8 mouse cellular contexts compared by ENCODE assay signal in genomic region chr1:180428101-180428712, GRCm38 (mm10). TPM values are rescaled to one million over a fixed set of nuclear protein-coding genes. Genes with fewer than 3 reads are reported as not detected.
DNase-seq lines count a peak whose midpoint lies in the region; ATAC-seq and TF ChIP-seq lines count a peak whose summit lies in the region.

No protein-coding gene starts in this region.

- 15% methylated on average over 9 of the region's 9 CpGs for WGBS in heart, embryonic 11.5 days (ENCODE audit: insufficient replicate concordance)
- WGBS in intestine, postnatal 0 days: 20% methylated on average over 9 of the region's 9 CpGs
- 17% methylated on average over 9 of the region's 9 CpGs for WGBS in lung, embryonic 16.5 days

- H3K9me3 ChIP-seq in heart, embryonic 11.5 days (replicated peaks; ENCODE audit: control insufficient read depth, low read length): no peaks in the 10 kb centered on the region
- no peaks in the 10 kb centered on the region for H3K9me3 ChIP-seq in intestine, postnatal 0 days (ENCODE audit: control insufficient read depth)
- H3K9me3 ChIP-seq in lung, embryonic 16.5 days (ENCODE audit: control insufficient read depth, low read length): no peaks in the 10 kb centered on the region

- peaks cover 10% of the 10 kb centered on the region for H3K27me3 ChIP-seq in heart, embryonic 11.5 days (ENCODE audit: control insufficient read depth, insufficient read depth, low read length)
- H3K27me3 ChIP-seq in intestine, postnatal 0 days (replicated peaks; ENCODE audit: control insufficient read depth, insufficient read depth, low read length): peaks cover under 1% of the 10 kb centered on the region; the same call in 1 of the 2 replicates
- H3K27me3 ChIP-seq in lung, embryonic 16.5 days (ENCODE audit: control insufficient read depth, insufficient read depth, low read depth, low read length): no peaks in the 10 kb centered on the region

- no peak overlapping the region for H3K4me2 ChIP-seq in heart, embryonic 11.5 days
- no peak overlapping the region for H3K4me2 ChIP-seq in intestine, postnatal 0 days (replicated peaks; ENCODE audit: low read depth)
- no peak overlapping the region for H3K4me2 ChIP-seq in lung, embryonic 16.5 days (ENCODE audit: low read depth, low read length)

- peak; percentile 96 for TF ChIP-seq CTCF in intestine, postnatal 0 days (IDR thresholded peaks at IDR 0.05; ENCODE audit: low read depth)

- no peaks in the 10 kb centered on the region for H3K36me3 ChIP-seq in heart, embryonic 11.5 days (ENCODE audit: control insufficient read depth, insufficient read depth, low read length)
- H3K36me3 ChIP-seq in intestine, postnatal 0 days (ENCODE audit: control insufficient read depth, insufficient read depth): no peaks in the 10 kb centered on the region; the same call in 1 of the 2 replicates
- no peaks in the 10 kb centered on the region for H3K36me3 ChIP-seq in lung, embryonic 16.5 days (ENCODE audit: control insufficient read depth, insufficient read depth, low read length)

- ATAC-seq in heart, embryonic 11.5 days (replicated peaks; ENCODE audit: insufficient number of reproducible peaks, low FRiP score, low TSS enrichment): no peak
- ATAC-seq in activated CD4-positive, CD25-positive, alpha-beta regulatory T cell, adult 4 months: peak; percentile 8
- no peak for ATAC-seq in intestine, postnatal 0 days
- no peak for ATAC-seq in lung, embryonic 16.5 days (ENCODE audit: low read depth)

- no peak overlapping the region for H3K27ac ChIP-seq in heart, embryonic 11.5 days (ENCODE audit: low read depth, low read length)
- H3K27ac ChIP-seq in intestine, postnatal 0 days (ENCODE audit: low read depth, low read length): no peak overlapping the region
- no peak overlapping the region for H3K27ac ChIP-seq in lung, embryonic 16.5 days (ENCODE audit: low read length)

- no peak overlapping the region for H3K4me3 ChIP-seq in heart, embryonic 11.5 days (ENCODE audit: low read depth, low read length)
- no peak overlapping the region for H3K4me3 ChIP-seq in intestine, postnatal 0 days (ENCODE audit: low read depth, low read length)
- H3K4me3 ChIP-seq in lung, embryonic 16.5 days (ENCODE audit: low read length): no peak overlapping the region

- no peak overlapping the region for H3K9ac ChIP-seq in heart, embryonic 11.5 days (ENCODE audit: low read depth, low read length)
- no peak overlapping the region for H3K9ac ChIP-seq in intestine, postnatal 0 days (ENCODE audit: low read depth, low read length)
- 0 out of 2 replicates have a peak overlapping the region, but pooled peaks have one; percentile 1 for H3K9ac ChIP-seq in lung, embryonic 16.5 days (ENCODE audit: low read length)

- DNase-seq in heart, adult 11 months: peak; percentile 96
- peak; percentile 69 for DNase-seq in A20 (ENCODE audit: low read depth, low spot score)
- peak; percentile 55 for DNase-seq in embryo, embryonic 11.5 days (ENCODE audit: low read depth, low spot score)
- peak; percentile 51 to 79 for DNase-seq in spleen, postnatal 4 days (ENCODE audit: low spot score in 2 of 2)

- peaks cover 3% of the 10 kb centered on the region; the same call in 1 of the 2 replicates for H3K4me1 ChIP-seq in heart, embryonic 11.5 days (ENCODE audit: control insufficient read depth, insufficient read depth, low read length)
- no peaks in the 10 kb centered on the region for H3K4me1 ChIP-seq in intestine, postnatal 0 days (replicated peaks; ENCODE audit: control insufficient read depth, insufficient read depth, low read length)
- H3K4me1 ChIP-seq in lung, embryonic 16.5 days (replicated peaks; ENCODE audit: control insufficient read depth, insufficient read depth, low read length): peaks cover 8% of the 10 kb centered on the region

RNA-seq across cellular contexts. Expression of gene Stum, which starts 55.1 kb away (rescaled TPM):
- polyA plus RNA-seq in heart, embryonic 11.5 days (2014; fragmentation: Nextera tagmentation; extraction: Ambion mirVana): 0.11 and 0.34 TPM in 2 replicates
- not detected for polyA plus RNA-seq in activated CD4-positive, CD25-positive, alpha-beta regulatory T cell, adult 4 months (2017; shearing (Covaris generic))
- polyA plus RNA-seq in intestine, postnatal 0 days (2015; fragmentation: Nextera tagmentation; extraction: Ambion mirVana): 2.6 and 2.7 TPM in 2 replicates
- 0.08 and 0.33 TPM in 2 replicates for polyA plus RNA-seq in lung, embryonic 16.5 days (2015; fragmentation: Nextera tagmentation; extraction: Ambion mirVana)
